Mouse (Mus musculus): ENCODE data around the gene Lcn2.

The Lcn2 gene

DNA sequence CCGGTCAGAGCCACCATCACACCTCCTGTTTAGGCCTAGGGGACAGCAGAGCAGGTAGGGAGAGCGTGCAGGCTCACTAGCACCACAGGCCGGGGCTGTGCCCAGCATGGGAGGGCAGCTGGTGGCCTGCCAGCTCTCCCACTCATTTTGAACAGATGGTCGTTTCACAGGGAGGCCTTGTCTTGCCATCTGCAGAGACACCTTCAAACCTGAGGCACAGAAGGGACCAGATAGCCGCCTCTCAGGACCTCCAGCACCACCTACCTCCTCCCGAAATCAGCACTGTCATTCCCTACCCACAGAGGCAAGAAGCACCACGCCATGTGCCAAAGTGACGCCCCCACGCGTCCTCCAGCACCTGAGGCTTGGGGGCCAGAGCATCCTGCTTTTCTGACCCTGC, 44.0 kb downstream of the Lcn2 start:
- no peak for DNase-seq (ENCODE audit: low read depth, low spot score)

DNA sequence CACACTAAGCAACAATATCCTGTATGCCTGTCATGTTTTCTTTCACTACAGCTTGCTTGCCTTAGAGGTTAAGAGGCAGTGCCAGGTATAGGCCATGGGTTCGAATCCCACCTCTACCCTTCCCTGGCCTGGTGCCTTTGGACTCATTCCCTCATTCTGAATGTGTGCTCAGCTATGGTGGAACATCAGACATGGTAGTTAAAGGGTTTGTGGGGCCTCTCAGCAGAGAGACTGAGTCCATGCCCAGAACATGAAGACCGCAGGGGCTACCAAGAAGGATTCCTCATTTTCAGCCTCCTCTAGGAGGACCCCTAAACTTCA, 44.7 kb downstream of the Lcn2 start:
- DNase-seq (ENCODE audit: low read depth, low spot score), result no peak

DNA sequence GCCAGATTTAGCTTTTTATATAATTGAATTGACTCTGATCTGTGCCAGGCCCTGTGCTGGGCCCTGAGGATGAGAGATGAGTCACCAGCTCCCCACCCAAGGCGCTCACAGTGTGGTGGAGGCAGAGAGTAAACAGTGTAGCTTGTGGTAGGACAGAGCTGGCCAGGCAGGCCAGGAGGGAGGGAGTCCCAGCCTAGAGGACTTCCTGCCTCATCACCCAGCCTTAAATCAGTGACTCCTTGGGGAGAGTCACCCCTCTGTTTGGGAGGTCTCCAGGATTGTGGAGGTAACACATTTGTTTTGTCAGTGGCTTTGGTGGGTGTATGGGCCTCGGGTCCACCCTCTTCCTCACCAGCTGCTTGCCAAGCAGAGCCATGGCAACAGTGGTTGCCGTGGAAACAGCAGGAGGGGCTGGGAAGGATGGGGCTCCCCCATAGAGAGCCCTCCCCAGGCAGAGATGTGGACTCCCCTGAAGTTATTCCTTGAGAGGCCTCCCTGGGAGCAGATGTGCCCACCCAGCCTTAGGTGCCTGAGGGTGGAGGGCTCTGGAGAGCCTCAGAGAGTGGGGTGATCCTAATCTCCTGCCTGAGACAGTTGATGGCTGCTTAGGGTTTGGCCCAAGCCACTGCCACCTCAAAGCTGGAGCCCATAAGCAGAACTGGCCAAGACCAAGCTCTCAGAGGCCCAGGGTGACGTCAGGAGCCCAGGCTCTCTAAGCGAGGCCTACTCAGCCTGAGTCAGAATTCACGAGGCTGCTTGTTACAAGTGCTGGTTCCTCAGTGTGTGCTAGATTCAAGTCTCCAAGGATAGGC, 45.3 kb downstream of the Lcn2 start:
- DNase-seq (ENCODE audit: low read depth, low spot score), result no peak

DNA sequence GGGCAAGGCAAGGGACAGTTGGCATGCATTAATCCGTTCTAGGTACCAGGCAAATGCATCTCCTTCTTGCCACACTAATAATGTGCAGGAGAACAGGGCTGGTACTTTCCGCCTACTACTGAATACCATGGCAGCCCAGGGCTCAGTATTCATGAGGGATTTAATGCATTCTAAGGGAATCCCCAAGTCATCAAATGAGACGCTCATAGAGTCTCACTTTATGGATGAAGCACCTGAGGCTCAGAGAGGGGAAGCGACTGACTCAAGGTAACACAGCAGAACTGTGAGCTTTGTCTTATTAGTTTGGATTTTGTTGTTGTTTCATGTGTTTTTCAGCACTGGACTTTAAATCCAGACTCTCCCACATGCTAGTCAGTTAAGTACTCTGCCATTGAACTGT, 46.0 kb downstream of the Lcn2 start:
- no peak for DNase-seq (ENCODE audit: low read depth, low spot score)

DNA sequence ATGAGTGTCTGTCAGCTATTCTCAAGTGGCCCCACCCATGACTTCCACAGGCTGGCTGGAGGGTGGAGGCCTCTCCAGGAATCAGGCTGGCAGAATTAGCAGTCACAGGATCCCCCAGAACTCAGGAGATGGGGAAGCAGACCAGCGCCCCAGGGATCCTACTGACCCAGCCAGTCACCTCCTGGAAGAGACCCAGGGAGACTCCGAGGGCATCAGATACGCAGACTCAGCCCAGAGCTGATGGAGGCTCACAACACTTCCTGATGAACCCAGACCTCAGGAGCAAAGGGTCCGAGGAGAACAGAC, 46.5 kb downstream of the Lcn2 start:
- no peak for DNase-seq (ENCODE audit: low read depth, low spot score)

DNA sequence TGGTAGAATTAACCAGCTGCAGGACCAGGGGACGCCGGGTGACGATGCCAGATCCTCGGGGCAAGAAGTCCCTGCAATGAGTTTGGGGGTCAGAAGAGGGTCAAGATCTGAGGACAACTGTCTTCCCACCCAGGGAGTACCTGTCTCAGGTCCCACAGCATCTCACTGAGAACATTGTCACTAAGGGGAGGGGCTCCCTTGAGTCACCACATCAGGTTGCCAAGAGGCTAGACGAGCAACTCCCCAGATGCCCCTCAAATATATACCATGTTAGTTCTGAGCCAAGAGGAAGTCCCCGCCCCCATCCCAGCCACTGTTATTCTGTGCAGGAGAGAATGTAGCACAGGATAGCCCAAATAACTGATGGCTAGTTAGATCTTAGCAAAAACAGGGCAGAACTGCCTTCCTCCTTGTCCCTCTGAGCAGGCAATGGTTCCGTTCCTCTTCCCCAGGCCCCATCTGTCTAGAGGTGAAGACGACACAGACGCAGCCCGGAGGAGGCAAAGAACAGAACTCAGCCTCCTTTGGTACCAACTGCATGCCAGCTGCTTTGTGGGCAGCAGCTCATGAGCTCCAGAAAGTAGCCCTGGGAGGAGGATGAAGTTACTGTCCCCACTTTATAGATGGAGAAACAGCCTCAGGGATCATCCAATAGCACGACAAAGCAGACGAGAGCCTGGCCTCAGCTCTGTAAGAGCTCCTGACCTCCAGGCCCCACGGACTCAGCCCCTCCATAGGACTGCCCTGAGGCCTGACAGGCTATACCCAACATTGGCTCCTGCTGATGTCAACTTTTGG, 47.0 kb downstream of the Lcn2 start:
- no peak for DNase-seq (ENCODE audit: low read depth, low spot score)

DNA sequence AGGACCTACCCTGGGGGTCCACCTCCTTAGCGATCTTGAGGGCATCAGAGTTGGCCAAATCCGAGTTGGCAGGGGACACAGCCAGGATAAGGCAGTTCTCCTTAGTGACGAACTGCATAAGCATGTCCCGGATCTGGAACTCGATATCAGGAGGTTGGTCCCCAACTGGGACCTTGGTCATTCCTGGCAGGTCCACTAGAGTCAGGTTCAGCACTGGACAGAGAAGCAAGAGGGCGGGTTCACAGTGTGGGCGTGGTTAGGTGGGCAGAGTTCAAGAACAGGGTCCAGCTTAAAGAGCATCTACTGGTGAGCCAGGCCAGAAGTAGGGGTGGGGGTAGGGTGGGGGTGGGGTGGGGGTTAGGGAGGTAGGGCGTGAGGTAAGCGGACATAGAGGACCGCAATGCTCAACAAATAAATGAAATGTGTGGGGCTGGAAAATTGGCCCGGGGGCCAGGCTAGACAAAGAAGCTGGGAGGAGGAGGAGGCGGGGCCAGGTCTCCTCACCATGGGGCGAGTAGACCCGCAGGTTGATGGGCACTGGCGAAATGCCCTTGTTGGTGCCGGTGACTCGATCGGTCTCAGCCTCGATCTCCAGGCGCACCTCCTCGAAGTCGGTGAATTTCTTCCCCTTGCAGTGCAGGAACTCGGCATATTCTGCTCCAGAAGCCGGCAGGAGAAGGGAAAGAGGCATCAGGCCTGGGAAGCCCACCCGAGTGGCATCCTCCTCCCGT, 48.0 kb downstream of the Lcn2 start:
- DNase-seq (ENCODE audit: low read depth, low spot score), result no peak

DNA sequence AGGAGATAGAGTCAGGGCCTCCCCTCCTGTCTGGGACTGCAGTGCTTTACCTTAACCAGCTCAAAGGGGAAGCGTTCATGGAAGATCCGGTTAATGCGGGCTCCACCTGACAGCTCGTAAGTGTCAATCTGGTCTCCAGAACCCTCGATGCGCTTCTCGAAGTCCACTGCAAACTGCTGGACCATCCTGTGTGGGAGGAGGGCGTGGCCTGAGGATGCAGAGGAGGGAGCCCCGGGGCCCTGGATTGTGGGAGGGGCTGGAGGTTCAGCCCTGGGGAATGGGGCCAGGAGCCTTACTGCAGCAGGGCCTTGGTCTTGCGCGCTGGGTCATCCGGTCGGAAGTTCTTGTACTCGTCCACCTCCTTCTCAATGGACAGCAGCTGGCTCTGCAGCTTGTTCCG, 52.2 kb downstream of the Lcn2 start:
- no peak for DNase-seq (ENCODE audit: low read depth, low spot score)
